Mouse (Mus musculus): ENCODE results near the gene Lypd8.

DNA sequence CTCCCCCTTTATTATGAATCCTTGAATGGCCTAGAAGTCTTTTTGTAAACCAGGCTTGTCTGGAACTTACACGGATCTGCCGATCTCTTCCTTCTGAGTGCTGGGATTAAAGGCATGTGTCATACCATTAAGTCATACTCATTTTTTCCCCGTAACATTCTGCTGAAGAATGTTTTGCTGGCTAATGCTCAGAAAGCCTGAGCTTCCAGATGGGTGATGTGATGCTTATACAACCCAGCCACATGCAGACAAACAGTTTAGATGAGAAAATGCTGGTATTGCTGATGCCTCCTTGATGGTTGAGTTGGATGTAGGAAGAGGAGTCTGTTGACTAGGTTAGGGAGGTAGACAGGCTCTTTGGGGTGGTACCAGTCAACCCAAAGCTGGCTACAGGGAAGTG lies 39.5 kb downstream of the Lypd8 start:
- TF ChIP-seq EP300 (IDR thresholded peaks at IDR 0.05; ENCODE audit: low read depth) = no peak
- no peak for TF ChIP-seq CTCF (IDR thresholded peaks at IDR 0.05; ENCODE audit: low read depth)

Measured in liver, embryonic 14.5 days (tissue).